19 mouse cellular contexts compared by ENCODE assay signal in the genomic region with DNA sequence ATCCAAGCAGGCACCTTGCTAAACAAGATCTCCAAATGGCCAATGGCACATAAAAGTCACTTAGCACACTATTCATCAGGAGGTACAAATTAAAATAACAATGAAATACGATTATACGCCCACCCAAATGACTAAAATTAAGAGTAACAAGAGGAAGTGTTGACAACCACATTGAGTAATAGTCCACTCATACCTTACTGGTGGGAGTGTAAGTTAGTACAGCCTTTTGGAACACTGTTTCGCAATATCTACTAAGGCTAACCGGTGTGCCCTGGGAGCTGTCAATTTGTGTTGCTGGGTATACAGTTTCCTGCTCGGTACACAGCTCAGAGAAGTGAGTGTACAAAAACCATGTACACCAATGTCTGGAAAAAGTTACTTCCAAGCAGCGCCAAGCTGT.
DNase-seq lines count a peak whose midpoint lies in the region; ATAC-seq and TF ChIP-seq lines count a peak whose summit lies in the region.
"Had no signal": no experiment of that assay in that cellular context is flagged by ENCODE, and none has a peak within 500 bp of the region (broad histone marks: within the 10 kb centered on the region; RNA-seq: fewer than 3 reads in every experiment).

No protein-coding gene starts in this region.

- H3K79me2 ChIP-seq in liver, adult 2 months (ENCODE audit: control insufficient read depth, insufficient read depth, low read length), result no peaks in the 10 kb centered on the region

- H3K27me3 ChIP-seq in liver, adult 2 months (ENCODE audit: control insufficient read depth, insufficient read depth, low read length), result no peaks in the 10 kb centered on the region
- H3K27me3 ChIP-seq in forebrain, embryonic 13.5 days, result no peaks in the 10 kb centered on the region
- H3K27me3 ChIP-seq: limb, embryonic 13.5 days; midbrain, embryonic 12.5 days had no signal

- WGBS in liver, adult 2 months, result 34% methylated on average over 6 of the region's 6 CpGs
- WGBS in forebrain, embryonic 13.5 days, result 92% methylated on average over 6 of the region's 6 CpGs

- TF ChIP-seq CTCF in liver, adult 2 months (IDR thresholded peaks at IDR 0.05; ENCODE audit: low read depth, low read length), result no peak

- H3K4me1 ChIP-seq in liver, adult 2 months (ENCODE audit: control insufficient read depth, insufficient read depth, low read length), result no peaks in the 10 kb centered on the region
- H3K4me1 ChIP-seq in forebrain, embryonic 13.5 days, result peaks cover 13% of the 10 kb centered on the region
- H3K4me1 ChIP-seq: embryonic facial prominence, embryonic 10.5 days; limb, embryonic 13.5 days had no signal

- H3K36me3 ChIP-seq in liver, adult 2 months (ENCODE audit: control insufficient read depth, insufficient read depth, low read length), result no peaks in the 10 kb centered on the region
- no peaks in the 10 kb centered on the region for H3K36me3 ChIP-seq in forebrain, embryonic 13.5 days (ENCODE audit: poor library complexity, severe bottlenecking)
- H3K36me3 ChIP-seq: embryonic facial prominence, embryonic 10.5 days; heart, embryonic 15.5 days; limb, embryonic 13.5 days; midbrain, embryonic 12.5 days had no signal

- no peaks in the 10 kb centered on the region for H3K9me3 ChIP-seq in forebrain, embryonic 13.5 days (replicated peaks)
- H3K9me3 ChIP-seq: heart, embryonic 15.5 days; limb, embryonic 13.5 days; midbrain, embryonic 12.5 days had no signal

- no peak overlapping the region for H3K4me2 ChIP-seq in forebrain, embryonic 13.5 days
- H3K4me2 ChIP-seq: heart, embryonic 15.5 days; limb, embryonic 13.5 days; midbrain, embryonic 12.5 days had no signal

- H3K4me3 ChIP-seq in liver, adult 2 months (ENCODE audit: insufficient read depth, low read depth, low read length), result no peak overlapping the region
- no peak overlapping the region for H3K4me3 ChIP-seq in forebrain, embryonic 13.5 days
- H3K4me3 ChIP-seq: embryonic facial prominence, embryonic 10.5 days; heart, embryonic 15.5 days; limb, embryonic 13.5 days; midbrain, embryonic 12.5 days had no signal

- DNase-seq in liver, adult 2 months (ENCODE audit: extremely low read depth, low read depth, low spot score), result peak; percentile 49
- DNase-seq in liver (no peak), 416B (ENCODE audit: low read depth) (peak; percentile 82), NIH3T3 (ENCODE audit: low read depth) (peak; percentile 60)
- no peak for DNase-seq in testis, postnatal 14 days (ENCODE audit: low spot score)
- DNase-seq in heart, adult 9 months (ENCODE audit: low spot score in 2 of 2), result no peak
- DNase-seq: adrenal gland, postnatal 10 days; cerebellum, adult 11-12 months; cerebellum, postnatal 25 days; gastrocnemius, postnatal 25 days; kidney, adult 9 months; kidney, postnatal 36 days; thymus, adult 2 months had no signal

- no peak overlapping the region for H3K9ac ChIP-seq in liver, adult 2 months (ENCODE audit: low read depth, low read length)
- no peak overlapping the region for H3K9ac ChIP-seq in forebrain, embryonic 13.5 days
- H3K9ac ChIP-seq: heart, embryonic 15.5 days; limb, embryonic 13.5 days; midbrain, embryonic 12.5 days had no signal

- H3K27ac ChIP-seq in liver, adult 2 months (replicated peaks; ENCODE audit: insufficient read depth, low read depth, low read length), result no peak overlapping the region
- H3K27ac ChIP-seq in forebrain, embryonic 13.5 days, result no peak overlapping the region
- H3K27ac ChIP-seq: embryonic facial prominence, embryonic 10.5 days; heart, embryonic 15.5 days; limb, embryonic 13.5 days; midbrain, embryonic 12.5 days had no signal

- TF ChIP-seq POLR2A in liver, adult 2 months (IDR thresholded peaks at IDR 0.05; ENCODE audit: extremely low read depth, insufficient read depth, low read length), result no peak

- ATAC-seq in granulocyte monocyte progenitor cell, adult 5-6 weeks (replicated peaks; ENCODE audit: poor library complexity, severe bottlenecking), result peak; percentile 87
- no peak for ATAC-seq in forebrain, embryonic 13.5 days

Comparison
In these comparisons a context has a peak if more than half of its experiments do, and no peak if none do; other contexts are left out.
1. DNase-seq: peak in liver, adult 2 months (single experiment), 416B (single experiment) and NIH3T3 (single experiment); none in liver (single experiment), testis, postnatal 14 days (single experiment) and heart, adult 9 months (0 of 2).